Mouse (Mus musculus): ENCODE data around the gene Ttyh2.

Gene Ttyh2

DNA sequence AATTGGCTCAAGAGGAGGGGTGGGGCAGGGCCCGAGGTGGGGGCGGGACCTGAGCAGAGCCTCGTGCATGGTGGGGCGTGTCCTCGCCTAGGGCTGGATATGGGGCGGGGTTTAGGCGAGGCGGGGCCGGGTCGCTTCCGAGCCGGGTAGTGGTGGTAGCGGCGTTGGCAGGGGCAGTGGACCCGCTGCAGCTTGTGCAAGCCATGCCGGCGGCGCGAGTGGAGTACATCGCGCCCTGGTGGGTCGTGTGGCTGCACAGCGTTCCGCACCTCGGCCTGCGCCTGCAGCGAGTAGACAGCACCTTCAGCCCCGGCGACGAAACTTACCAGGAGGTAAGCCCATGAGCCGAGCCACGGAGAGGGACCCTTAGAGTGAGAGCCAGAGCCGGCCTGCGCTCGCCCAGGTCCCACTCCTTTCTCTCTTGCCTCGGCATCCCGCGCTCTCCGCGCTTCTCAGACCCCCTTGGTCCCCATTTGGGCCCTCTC lies at the start of gene Ttyh2:
Ttyh2 (plus strand) TSS at position 91 of the 485 bp plus-strand sequence.
- peak; percentile 85 for DNase-seq (ENCODE audit: low spot score)

DNA sequence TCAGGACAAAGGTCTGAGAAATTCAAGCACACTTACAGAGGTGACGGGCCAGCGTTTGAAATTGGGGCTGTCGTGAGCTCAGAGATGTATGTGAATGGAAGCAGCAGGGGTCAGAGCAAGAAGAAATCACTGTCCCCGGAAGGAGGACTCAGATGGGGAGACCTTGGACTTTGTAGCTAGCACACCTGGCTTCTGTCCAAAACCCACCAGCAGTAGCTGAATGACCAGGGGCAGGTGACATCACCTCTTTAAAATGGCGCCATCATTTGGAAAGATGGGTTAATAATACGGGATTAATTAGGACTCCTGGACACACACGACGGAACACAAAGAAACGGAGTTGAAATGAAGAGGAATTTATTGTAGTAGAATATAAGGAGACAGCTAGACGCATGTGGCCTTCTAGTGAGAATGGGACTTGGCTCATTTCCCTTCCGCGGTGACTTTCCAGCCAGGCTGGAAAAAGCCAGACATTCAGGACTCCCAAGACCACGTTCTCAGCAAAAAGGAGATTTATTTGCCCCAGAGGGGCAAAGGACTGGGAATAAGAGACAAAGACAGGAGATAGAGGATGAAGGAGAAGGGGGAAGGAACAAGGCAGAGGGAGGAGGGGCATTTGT lies 49.0 kb upstream of the Ttyh2 start:
- DNase-seq (ENCODE audit: low spot score): no peak

DNA sequence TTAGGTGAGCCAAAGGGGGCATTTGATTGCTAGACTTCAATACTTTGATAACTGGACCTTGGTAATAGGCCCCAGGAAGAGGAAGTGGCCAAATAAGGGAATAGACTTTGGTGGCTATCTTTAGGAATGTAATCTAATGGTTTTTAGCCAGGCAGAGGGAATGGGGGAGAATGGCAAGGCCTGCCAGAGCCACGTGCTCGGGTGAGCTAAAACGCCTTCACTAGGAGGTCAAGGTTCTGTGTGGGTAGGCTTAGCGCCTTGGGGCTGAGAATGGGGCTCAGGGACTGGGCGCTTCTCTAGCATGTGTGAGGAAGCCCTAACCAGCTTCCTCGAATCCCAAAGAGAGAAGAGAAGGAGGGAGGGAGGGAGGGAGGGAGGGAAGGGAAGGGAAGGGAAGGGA lies 48.2 kb upstream of the Ttyh2 start:
- no peak for DNase-seq (ENCODE audit: low spot score)

DNA sequence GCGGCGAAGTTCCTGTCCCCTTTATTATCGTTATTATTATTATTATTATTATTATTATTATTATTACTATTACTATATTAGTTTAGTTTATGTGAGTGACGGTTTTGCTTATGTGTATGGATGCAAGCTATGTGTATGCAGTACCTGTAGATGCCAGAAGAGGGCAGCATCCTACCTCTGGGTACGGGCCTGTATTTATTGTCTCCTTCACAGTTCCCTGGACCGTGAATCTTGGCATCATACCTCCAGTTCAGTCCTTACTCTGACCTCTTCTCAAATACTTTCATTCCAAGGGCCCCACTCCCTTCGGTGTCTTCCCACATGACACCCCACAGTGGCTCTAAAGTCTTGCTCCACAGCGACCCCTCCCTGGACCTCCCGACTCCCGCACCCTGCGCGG lies 47.2 kb upstream of the Ttyh2 start:
- peak; percentile 45 for DNase-seq (ENCODE audit: low spot score)

DNA sequence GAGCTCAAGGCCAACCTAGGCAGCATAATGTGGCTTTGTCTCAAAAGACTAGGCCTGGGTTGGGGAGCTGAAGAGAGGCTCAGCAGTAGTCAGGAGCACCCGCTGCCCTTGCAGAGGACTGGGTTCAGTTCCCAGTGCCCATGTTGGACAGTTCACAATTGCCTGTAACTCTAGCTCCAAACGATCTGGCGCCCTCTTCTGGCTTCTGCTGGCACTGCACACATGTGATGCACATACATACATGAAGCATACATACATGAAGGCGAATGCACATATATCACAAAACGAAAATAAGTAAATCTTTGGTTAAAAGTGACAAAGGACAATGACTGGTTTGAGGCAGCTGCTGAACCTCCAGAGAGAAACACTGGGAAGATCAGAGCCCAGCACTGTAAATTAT lies 45.2 kb upstream of the Ttyh2 start:
- DNase-seq (ENCODE audit: low spot score): no peak

DNA sequence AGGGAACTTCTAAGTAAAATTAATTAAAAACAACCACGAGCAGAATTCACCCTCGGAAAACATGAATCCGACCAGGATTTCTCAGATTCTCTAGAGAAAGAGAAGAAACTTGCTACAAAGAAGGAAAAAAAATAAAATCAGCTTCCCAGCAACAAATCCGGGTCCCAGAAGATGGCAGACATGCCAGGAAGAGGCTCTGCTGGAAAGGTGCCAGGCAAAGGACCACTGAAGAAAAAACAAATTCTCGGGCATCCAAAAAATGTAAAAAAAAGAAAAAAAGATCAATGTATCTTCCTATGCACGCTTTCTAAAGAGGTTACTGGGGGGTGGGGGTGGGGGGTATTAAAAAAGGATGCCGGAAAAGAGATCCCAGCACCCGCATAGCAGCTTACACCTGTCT lies 43.0 kb upstream of the Ttyh2 start:
- no peak for DNase-seq (ENCODE audit: low spot score)

DNA sequence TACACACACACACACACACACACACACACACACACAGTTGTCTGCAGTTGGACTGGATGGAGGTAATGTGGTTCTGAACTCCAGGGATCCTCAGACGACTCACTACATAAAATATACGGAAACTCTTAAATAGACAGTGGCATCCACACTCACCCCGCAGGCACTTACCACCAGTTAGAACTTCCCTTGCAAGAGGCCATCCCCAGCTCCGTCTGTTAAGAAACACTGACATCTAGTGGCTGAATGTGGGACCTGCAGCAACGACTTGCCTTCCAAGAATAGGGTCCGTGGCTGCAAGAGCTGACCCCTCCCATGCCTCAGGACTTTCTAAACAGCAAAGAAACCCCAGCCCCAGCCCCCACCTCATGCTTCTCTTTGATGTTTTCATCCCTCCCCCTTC lies 38.9 kb upstream of the Ttyh2 start:
- peak; percentile 97 for DNase-seq (ENCODE audit: low spot score)

DNA sequence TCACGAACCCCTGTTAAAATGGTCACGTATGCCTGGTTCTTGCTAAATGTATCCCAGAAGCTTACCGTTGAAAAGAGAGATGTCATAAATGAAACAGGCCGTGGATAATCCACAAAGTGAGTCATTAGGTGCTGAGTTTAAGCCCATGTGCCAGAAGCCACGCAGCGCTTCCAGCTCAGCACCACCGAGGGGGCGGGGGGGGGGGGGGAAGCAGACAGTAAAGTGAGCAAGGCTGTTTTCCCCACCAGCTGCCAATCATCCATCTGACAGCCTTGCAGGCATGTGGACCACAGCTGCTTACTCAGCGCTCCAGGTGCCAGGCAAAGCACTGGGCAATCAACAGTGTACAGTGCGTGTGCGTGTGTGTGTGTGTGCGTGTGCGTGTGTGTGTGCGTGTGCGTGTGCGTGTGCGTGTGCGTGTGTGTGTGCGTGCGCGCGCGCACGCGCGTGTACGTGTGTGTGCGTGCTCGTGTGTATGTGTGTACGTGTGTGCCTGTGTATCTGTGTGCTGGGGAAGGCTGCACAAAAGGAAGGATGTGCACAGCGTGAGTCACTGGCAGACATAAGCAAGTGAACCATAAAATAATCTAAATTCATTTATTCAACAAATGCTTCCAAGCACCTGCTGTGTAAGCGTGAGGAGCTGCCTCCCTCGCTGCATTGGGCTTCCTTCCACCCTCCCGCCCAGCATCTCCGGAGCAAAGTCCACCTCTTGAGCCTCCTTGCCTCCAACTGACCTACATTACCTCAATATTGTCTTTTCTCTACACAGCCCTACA lies 38.3 kb upstream of the Ttyh2 start:
- DNase-seq (ENCODE audit: low spot score): no peak

DNA sequence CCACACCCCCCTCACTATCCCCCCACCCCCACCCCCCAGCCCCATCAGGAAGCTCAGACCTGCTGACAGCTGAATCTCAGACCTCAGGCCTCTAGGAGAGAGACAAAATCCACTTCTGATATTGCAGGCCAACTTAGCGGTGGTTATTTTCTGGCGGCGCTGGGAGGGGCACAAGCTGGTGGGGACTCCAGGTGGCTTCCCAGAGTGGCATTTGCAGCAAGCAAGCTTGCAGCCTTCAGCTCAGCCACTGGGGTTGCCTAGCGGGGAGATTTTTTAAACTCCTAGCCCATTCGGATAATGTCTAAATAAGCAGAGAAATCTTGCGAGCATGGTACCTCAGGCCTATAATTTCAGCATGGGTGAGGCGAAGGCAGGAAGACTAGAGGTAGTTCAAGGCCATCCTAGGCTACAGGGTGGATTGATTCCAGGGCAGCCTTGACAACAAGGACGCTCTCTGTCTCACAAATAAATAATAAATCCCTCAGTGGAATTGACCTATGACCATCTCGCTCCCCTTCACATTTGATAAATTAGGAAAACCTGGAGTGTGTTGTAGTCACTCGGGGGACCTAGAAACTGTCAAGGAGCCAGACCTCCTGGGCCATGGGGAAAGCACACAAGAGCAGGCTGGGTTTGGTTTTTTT lies 36.5 kb upstream of the Ttyh2 start:
- no peak for DNase-seq (ENCODE audit: low spot score)

DNA sequence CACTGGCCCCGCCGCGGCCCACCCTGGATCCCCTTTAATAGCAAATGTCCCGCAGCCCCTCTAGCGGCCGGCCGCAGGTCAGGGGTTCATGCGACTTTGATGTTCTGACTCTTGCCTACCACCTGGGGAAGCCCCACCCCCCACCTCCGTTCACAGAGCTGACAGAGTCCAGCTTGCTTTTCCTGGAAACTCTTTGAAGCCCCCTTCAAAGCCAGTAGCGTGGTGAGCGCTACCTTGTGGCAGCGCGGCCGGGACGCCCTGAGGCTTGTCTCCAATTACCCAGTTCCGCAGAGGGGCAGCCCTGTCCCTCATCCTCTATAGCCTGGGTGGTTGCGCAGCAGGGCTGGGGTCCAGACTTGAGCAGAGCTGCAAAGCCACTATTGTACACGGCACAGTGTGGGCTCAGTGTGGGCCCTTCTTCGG lies 35.5 kb upstream of the Ttyh2 start:
- DNase-seq (ENCODE audit: low spot score): peak; percentile 55

DNA sequence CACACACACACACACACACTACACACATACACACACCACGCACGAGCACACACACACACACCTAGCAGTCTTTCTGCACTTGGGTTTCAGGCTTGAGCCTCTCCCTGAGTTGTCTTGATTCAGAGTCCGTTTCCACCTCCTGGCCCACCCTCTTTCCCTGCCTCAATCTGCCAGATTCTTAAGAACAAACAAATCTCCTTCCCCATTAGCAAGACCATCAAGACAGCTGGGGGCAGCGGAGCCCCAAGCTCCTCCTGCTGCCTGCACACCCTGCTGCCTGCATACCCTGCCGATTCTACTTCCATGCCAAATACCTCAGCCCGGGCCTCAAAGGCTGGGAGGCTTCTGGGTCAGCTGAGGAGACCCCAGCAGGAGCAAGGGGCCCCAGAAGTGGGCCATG lies 34.6 kb upstream of the Ttyh2 start:
- no peak for DNase-seq (ENCODE audit: low spot score)

DNA sequence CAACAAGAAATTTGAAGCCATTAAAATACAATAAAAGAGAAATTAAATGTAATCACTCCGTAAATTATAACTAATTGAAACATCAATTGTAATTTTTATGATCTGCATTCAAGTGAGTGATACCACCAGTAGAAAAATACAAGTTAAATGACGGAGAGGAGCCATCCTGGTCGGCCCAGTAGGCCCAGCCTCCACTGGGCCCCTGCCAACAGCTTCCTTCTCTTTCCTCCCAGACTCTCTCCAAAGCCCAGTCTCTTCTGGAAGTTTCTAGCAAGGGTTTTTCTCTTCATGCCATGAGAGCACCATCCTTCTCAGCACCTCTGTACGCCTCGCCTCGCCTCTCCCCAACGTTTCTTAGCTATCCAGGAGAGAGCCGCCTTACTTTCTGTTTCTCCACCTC lies 34.1 kb upstream of the Ttyh2 start:
- DNase-seq (ENCODE audit: low spot score): no peak

DNA sequence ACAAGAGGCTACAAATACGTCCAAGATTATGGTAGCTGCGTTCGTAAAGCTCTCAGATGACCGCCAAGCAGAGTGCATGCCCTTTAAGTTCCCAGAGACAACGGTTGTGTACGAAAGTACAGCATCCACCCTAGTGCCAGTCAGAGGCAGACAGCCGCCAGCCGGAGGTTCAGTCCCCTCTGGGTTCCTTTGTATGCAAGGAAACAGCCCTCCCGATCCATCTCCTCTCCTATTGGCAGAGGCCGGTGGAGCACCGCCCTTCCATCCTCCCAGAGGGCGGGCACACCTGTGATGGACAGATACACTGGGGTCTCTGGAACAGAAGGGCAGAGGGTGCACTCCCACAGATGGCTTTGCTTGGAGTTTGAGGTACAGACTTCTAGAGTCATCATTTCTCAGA lies 33.0 kb upstream of the Ttyh2 start:
- DNase-seq (ENCODE audit: low spot score): peak; percentile 58

DNA sequence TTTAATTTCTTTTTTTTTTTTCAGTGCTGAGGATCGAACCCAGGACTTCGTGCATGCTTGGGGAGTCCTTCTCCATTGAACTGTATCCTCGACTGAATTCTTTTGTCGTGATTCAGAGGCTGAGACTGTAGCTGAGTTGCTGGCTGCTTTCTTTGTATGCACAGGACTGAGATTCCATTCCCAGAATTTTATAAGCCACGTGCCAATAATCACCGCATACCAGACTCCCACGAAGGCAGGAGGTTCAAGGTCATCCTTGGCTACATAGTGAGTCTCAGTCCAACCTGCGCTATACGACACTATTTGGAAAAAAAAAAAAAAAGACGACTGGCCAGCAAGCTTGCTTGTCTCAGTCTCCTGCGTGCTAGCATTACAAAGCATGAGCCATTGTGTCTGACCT lies 32.3 kb upstream of the Ttyh2 start:
- no peak for DNase-seq (ENCODE audit: low spot score)

DNA sequence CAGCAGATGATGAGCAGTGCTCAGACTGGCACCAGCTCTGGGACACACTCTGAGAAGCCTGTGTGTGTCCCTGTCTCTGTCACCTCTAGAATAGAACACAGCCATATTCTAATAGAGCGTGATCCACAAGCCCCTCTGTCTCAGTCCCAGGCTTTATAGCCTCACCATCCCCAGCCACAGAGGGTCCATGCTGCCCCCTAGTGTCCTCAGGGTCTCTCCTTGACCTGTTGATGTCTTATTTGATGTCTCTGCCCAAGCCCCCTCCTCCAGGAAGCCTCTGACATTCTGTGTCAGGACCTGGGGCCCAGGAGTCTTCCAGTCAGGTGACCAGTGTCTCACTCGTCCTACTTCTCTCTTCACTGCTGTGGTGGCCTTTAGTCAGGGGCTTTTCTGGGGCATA lies 31.1 kb upstream of the Ttyh2 start:
- DNase-seq (ENCODE audit: low spot score): no peak

DNA sequence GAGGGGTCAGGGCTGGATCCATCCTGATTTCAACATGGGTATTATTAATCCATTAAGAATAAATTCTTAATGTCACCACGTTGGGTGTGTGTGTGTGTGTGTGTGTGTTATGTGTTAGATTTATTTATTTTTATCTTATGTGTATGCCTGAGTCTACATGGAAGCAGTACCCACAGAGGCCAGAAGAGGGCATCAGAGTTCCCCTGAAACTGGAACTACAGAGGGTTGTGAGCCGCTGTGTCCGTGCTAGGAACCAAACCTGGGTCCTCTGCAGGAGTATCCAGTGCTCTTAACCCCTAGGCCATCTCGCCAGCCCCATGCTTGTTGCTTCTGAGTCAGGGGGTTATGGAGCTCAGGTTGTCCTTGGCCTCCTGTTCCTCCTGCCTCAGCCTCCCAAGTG lies 25.7 kb upstream of the Ttyh2 start:
- no peak for DNase-seq (ENCODE audit: low spot score)

DNA sequence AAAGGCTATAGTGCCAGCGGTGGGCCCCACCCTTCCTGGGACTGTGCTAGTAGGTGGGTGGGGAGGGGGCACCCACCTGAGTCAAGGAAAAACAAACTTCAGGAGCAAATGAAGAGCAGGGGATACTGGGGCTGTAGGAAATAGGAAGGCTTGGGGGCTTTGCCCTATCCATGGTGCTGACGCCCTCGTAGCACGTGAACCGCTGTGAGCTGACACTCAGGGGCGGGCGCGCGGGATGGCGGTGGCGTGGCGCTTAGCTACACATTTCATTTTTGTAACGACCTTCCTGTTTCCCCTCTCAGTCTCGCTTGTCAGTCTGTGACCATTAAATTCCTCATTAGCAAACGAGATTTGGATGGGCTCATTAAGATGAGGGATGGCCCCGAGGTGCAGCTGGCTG lies 22.7 kb upstream of the Ttyh2 start:
- peak; percentile 65 for DNase-seq (ENCODE audit: low spot score)

DNA sequence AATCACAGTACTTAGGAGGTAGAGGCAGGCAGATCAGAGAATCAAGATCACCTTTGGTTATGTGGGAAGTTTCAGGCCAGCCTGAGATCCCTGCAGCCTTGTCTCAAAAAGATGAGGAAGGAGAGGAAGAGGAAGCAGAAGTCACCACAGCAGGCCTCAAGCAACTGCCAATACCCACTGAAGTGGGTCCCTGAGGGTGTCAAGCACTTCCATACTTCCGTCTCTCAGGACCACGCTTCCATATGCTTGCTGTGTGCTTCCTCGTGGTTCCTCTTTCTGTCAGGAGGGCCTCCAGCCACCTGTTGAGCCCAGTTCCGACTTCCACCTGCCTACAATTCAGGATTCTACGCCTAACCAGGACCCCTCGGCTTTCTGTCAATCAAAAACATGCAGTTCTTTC lies 21.6 kb upstream of the Ttyh2 start:
- DNase-seq (ENCODE audit: low spot score): no peak

DNA sequence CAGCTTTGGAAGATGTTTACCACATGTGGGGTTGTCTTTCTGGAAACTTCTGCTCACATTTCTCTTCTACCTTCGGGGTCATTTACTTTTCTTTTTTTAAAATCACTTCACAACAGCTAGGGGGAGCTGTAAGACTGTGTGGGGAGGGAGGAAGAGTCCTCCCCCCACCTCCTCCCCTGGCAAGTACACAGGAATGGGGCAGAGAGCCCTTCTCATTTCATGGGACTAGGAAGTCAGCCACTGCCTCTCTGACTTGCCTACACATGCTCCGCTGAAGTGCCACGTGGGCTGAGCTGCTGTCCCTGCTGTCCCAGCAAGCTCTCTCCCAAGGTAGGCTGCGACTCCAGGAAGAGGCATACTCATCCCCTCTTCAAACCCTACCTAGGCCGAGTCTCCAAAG lies 20.7 kb upstream of the Ttyh2 start:
- DNase-seq (ENCODE audit: low spot score): no peak

DNA sequence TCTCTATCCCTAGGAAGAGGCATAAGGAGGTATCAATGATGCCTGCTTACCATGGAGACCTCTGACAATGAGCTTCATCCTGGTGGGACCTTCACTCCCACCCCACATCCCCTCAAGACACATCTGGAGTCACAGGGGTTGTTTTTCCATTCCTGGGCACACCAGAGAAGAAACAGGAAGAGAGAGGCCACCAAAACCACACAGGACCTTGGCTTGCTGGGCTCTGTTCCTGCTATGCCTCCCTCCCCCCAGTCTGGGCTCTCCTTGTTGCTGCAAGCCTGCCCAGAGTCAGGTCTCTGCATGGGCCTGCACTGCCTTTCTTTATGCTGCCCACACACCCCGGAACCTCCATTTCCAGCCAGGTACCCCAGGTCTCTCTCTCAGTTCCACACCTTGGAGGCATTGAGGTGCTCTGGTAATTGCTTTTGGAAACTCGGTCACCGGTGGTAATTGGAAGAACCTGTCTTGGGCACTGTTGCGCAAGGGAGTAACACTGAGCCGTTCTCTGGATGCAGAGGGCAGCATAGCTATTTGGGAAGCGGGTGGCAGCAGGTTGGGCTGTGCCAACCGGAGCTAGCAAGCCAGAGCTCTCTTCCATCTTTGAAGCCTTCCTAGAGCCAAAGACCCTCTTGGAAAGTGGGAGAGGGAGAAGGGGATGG lies 19.8 kb upstream of the Ttyh2 start:
- no peak for DNase-seq (ENCODE audit: low spot score)

DNA sequence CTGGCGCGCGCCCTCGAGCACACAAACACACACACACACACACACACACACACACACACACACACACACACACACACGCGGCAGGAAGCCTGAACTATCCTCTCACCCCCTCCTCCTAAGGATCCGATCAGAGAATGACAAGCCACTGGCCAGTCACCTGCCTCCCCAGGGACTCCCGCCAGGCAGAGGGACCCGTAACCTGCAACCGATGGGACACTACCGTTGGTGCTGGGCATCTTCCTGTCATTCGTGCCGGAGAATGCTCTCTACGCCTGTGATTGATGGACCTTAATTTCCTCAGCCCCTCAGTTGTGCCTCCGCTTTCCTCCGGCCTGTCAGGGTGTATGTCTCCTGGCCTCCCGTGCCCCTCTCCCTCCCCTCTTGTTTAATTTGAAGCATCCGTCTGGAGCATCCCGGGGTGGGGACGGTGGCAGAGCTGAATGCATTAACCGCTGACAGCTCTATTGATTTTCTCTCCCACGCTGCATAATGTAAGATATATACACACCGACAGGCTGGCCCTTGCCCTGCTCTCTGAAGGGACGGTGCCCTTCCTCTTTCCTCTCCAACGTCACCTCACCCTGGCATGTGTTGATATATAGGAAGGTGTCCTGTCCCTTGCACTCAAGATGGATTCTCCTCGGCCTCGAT lies 18.1 kb upstream of the Ttyh2 start:
- no peak for DNase-seq (ENCODE audit: low spot score)

DNA sequence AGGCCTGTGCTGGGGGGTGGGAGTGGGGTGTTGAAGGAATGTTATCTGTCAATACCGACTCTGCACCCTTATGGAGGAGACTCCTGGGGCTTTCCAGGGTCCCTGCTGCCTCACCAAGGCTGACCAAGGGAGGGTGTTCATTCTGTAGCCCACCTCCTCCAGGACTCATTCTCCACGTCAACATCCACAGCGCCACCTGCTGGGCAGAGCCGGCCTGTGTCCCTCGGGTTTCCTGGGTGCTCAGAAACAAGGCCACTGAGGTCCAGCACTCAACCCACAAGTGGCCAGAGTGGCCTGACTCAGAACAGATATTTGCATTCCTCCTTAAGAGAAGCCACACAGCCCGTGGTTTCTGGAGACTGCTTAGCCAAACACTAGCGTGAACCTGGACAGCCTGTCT lies 17.5 kb upstream of the Ttyh2 start:
- DNase-seq (ENCODE audit: low spot score): peak; percentile 82

Measured in retina, embryonic 14.5 days (tissue).